In the genomic region with DNA sequence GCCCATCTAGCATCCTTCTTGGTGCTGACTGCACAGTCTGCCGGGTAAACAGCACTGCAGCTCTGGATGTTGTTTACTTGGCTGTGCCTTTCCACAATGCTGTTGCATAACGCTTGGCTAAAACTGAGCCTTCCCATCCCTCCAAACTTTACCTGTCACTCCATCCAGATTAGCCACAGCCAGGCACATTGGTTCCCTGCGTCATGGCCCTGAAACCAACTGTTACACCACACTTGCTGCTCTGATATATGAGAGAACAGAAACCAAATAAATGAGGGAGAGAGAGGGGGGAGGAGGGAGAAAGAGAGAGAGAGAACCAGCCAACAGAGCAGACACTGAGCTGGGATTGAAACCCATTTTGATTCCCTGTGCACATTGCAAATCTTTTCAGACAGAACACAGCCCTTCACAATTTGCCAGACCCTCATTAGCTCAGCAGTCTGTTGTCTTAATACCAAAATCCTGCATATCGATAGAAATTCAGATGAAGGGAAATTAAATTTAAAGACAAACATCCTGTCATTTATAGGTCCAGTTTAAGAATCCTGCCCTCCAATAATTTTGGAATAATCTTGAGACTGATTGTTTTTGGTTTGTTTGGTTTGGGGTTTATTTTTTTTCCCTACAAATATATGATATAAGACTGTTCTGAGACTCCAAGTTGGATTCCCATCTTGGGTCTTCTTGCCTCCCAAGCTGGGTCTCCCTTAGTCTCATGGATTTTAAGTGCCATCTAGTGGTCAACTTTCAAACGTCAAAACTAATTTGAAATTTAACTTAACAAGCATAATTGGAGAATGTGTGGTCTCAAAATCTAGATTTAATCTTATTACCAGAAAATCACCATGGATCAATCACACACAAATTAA, we compare ENCODE assay signal across 8 mouse cellular contexts.
DNase-seq lines count a peak whose midpoint lies in the region; ATAC-seq and TF ChIP-seq lines count a peak whose summit lies in the region.
"Had no signal": no experiment of that assay in that cellular context is flagged by ENCODE, and none has a peak within 500 bp of the region (broad histone marks: within the 10 kb centered on the region; RNA-seq: fewer than 3 reads in every experiment).

No protein-coding gene starts in this region.

- no peak overlapping the region for H3K4me2 ChIP-seq in liver, embryonic 14.5 days (ENCODE audit: low read depth)
- no peak overlapping the region for H3K4me2 ChIP-seq in forebrain, embryonic 16.5 days (ENCODE audit: low read length)
- H3K4me2 ChIP-seq in midbrain, embryonic 15.5 days: no peak overlapping the region

- H3K36me3 ChIP-seq in liver, embryonic 14.5 days (replicated peaks; ENCODE audit: control insufficient read depth, insufficient read depth, low read depth): no peaks in the 10 kb centered on the region
- no peaks in the 10 kb centered on the region for H3K36me3 ChIP-seq in forebrain, embryonic 16.5 days (ENCODE audit: control insufficient read depth, insufficient read depth)
- no peaks in the 10 kb centered on the region for H3K36me3 ChIP-seq in midbrain, embryonic 15.5 days (replicated peaks)

- 44% methylated on average over 5 of the region's 5 CpGs for WGBS in liver, embryonic 14.5 days (ENCODE audit: insufficient replicate concordance)
- WGBS in forebrain, embryonic 16.5 days: 20% methylated on average over 5 of the region's 5 CpGs
- WGBS in midbrain, embryonic 15.5 days: 48% methylated on average over 5 of the region's 5 CpGs

- no peak overlapping the region for H3K9ac ChIP-seq in liver, embryonic 14.5 days (replicated peaks)
- no peak overlapping the region for H3K9ac ChIP-seq in forebrain, embryonic 16.5 days (replicated peaks; ENCODE audit: low read depth, low read length)
- H3K9ac ChIP-seq in midbrain, embryonic 15.5 days: no peak overlapping the region

- no peak for TF ChIP-seq EP300 in liver, embryonic 14.5 days (IDR thresholded peaks at IDR 0.05; ENCODE audit: low read depth)

- no peaks in the 10 kb centered on the region for H3K4me1 ChIP-seq in liver, embryonic 14.5 days (replicated peaks; ENCODE audit: control insufficient read depth in 2 of 2, insufficient read depth in 2 of 2, low read length in 1 of 2)
- H3K4me1 ChIP-seq in forebrain, embryonic 16.5 days (replicated peaks; ENCODE audit: control insufficient read depth, insufficient read depth, low read length): peaks cover 9% of the 10 kb centered on the region
- H3K4me1 ChIP-seq in midbrain, embryonic 15.5 days: peaks cover 6% of the 10 kb centered on the region; the same call in 1 of the 2 replicates

- TF ChIP-seq CTCF in liver, embryonic 14.5 days (IDR thresholded peaks at IDR 0.05; ENCODE audit: low read depth): peak; percentile 20; the same call in 1 of the 2 replicates

- no peaks in the 10 kb centered on the region for H3K9me3 ChIP-seq in liver, embryonic 14.5 days (ENCODE audit: control insufficient read depth, low read length)
- H3K9me3 ChIP-seq in forebrain, embryonic 16.5 days (ENCODE audit: control insufficient read depth, low read length): no peaks in the 10 kb centered on the region
- no peaks in the 10 kb centered on the region for H3K9me3 ChIP-seq in midbrain, embryonic 15.5 days

- H3K4me3 ChIP-seq in liver, embryonic 14.5 days (ENCODE audit: insufficient read depth in 1 of 2, low read depth in 2 of 2, low read length in 2 of 2): no peak overlapping the region
- H3K4me3 ChIP-seq in forebrain, embryonic 16.5 days (replicated peaks; ENCODE audit: low read length): no peak overlapping the region
- no peak overlapping the region for H3K4me3 ChIP-seq in midbrain, embryonic 15.5 days
- H3K4me3 ChIP-seq: erythroblast, embryonic 14.5 days had no signal

- ATAC-seq in liver, embryonic 14.5 days (ENCODE audit: insufficient read depth): no peak
- ATAC-seq in forebrain, embryonic 16.5 days: peak; percentile 90
- peak; percentile 87 for ATAC-seq in midbrain, embryonic 15.5 days (replicated peaks)

- no peak for DNase-seq in liver, embryonic 14.5 days (ENCODE audit: low read depth in 3 of 3, low spot score in 3 of 3)
- no peak for DNase-seq in liver
- peak; percentile 5 to 26 for DNase-seq in adrenal gland, postnatal 36 days
- DNase-seq in spleen, adult 18-20 months: no peak
- DNase-seq in ovary, adult 18-20 months (ENCODE audit: low spot score): no peak

- H3K27ac ChIP-seq in liver, embryonic 14.5 days: no peak overlapping the region
- peak overlapping the region; percentile 46; the same call in 1 of the 2 replicates for H3K27ac ChIP-seq in forebrain, embryonic 16.5 days (ENCODE audit: low read length)
- peak overlapping the region; percentile 53; the same call in 1 of the 2 replicates for H3K27ac ChIP-seq in midbrain, embryonic 15.5 days

- H3K27me3 ChIP-seq in liver, embryonic 14.5 days (ENCODE audit: control insufficient read depth, insufficient read depth, low read length): no peaks in the 10 kb centered on the region
- no peaks in the 10 kb centered on the region for H3K27me3 ChIP-seq in forebrain, embryonic 16.5 days (replicated peaks; ENCODE audit: control insufficient read depth, insufficient read depth, low read length)
- no peaks in the 10 kb centered on the region for H3K27me3 ChIP-seq in midbrain, embryonic 15.5 days (replicated peaks)

Comparison
In these comparisons a context has a peak if more than half of its experiments do, and no peak if none do; other contexts are left out.
1. DNase-seq: peak in adrenal gland, postnatal 36 days (2 of 2); none in liver, embryonic 14.5 days (0 of 3), liver (single experiment), spleen, adult 18-20 months (0 of 2) and ovary, adult 18-20 months (single experiment).